Mouse (Mus musculus): ENCODE results near the gene Fam185a. TPM values are rescaled to one million over a fixed set of nuclear protein-coding genes. Genes with fewer than 3 reads are reported as not detected.
A peak's percentile ranks its signal among the peaks of the same experiment; 100 is the strongest.

The Fam185a gene
- polyA plus RNA-seq, 1 experiment, result 1.2 TPM

DNA sequence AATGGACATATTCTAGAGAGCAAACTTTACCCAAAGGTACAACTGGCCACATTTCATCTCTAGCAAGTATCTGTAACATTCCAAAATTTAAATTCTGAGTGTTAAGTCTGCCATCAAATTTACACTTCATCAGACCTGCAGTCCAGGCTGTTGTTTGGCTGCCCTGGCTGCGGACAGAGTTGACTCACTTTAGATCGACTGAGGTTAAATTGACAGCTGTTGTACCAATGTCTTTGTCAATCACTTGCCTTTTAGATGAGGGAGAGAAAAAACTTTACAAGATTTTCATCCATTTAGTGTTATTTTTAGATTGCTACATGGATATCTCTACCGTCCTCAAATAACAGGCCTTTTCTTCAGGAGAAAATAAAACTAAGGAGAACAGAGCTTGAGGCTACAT is 94.4 kb downstream of the Fam185a start:
- H3K4me1 ChIP-seq (ENCODE audit: control insufficient read depth, insufficient read depth, low read length), result no peaks in the 10 kb centered on the region
- TF ChIP-seq CTCF (IDR thresholded peaks at IDR 0.05; ENCODE audit: insufficient read depth, low read length) (no peak), POLR2A (IDR thresholded peaks at IDR 0.05; ENCODE audit: borderline replicate concordance, extremely low read depth, low read depth, low read length) (no peak)
- no peak for DNase-seq
- no peak overlapping the region for H3K4me3 ChIP-seq (replicated peaks; ENCODE audit: extremely low read depth, low read depth, low read length)
- 81% methylated on average over 3 of the region's 3 CpGs for WGBS

DNA sequence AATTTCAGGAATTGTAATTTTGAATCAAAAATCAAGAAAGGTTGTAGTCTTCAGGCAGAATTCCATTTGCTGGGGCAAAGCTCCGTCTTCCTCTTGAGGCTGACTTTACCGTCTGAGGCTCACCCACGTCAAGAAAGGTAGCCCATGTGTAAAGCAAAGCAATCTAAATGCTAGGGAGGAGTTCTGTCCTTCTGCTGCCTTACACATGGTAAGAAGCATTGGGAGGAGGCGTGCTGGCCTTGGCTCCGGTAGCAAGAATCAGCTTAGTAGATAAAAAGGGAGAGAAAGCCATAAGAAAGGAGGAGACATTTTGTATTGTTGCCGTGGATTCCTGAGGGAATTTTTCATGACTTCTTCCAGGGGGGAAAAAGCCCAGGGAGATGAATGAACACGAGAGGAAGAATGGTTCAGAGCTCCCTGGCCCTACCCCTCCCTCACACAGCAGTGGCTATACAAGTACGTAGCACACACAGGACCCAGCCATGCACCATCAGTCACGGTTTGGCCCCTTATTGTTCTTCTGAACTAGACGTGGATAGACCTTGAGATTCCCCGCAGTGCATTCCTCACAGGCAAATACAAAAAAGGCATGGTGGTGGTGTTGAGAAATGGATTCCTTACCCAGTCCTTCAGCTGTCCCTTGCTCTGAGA is 102.2 kb downstream of the Fam185a start:
- no peak for DNase-seq
- H3K4me1 ChIP-seq (ENCODE audit: control insufficient read depth, insufficient read depth, low read length), result peaks cover 3% of the 10 kb centered on the region
- 58% methylated on average over 11 of the region's 11 CpGs for WGBS
- H3K4me3 ChIP-seq (replicated peaks; ENCODE audit: extremely low read depth, low read depth, low read length), result no peak overlapping the region
- no peak for TF ChIP-seq CTCF (IDR thresholded peaks at IDR 0.05; ENCODE audit: insufficient read depth, low read length)
- TF ChIP-seq POLR2A (IDR thresholded peaks at IDR 0.05; ENCODE audit: borderline replicate concordance, extremely low read depth, low read depth, low read length), result no peak

DNA sequence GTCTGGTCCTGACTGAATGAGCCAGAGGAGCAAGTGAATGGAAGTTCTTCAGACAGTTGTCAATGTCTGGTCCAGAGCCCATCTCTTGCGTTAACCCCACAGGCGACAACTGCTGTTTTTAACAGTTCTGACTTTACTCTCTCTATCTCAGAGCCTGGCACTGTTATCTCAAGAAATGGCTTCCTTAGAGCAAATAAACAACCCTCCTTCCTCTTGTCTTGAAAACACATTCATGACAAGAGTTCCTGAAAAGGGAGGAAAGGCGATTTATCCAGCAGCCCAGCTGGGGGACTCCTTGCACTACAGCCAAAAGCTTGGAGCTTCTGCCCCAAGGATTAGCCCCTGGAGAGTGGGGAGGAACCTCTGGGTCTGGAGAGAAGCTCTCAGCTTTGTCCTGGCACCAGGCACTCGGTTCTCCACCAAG is 102.7 kb downstream of the Fam185a start:
- Histone ChIP-seq H3K4me3 (replicated peaks; ENCODE audit: extremely low read depth, low read depth, low read length) (no peak overlapping the region), H3K4me1 (ENCODE audit: control insufficient read depth, insufficient read depth, low read length) (peaks cover 3% of the 10 kb centered on the region)
- 41% methylated on average over 4 of the region's 4 CpGs for WGBS
- no peak for TF ChIP-seq CTCF (IDR thresholded peaks at IDR 0.05; ENCODE audit: insufficient read depth, low read length)
- no peak for TF ChIP-seq POLR2A (IDR thresholded peaks at IDR 0.05; ENCODE audit: borderline replicate concordance, extremely low read depth, low read depth, low read length)
- DNase-seq, result peak; percentile 23

DNA sequence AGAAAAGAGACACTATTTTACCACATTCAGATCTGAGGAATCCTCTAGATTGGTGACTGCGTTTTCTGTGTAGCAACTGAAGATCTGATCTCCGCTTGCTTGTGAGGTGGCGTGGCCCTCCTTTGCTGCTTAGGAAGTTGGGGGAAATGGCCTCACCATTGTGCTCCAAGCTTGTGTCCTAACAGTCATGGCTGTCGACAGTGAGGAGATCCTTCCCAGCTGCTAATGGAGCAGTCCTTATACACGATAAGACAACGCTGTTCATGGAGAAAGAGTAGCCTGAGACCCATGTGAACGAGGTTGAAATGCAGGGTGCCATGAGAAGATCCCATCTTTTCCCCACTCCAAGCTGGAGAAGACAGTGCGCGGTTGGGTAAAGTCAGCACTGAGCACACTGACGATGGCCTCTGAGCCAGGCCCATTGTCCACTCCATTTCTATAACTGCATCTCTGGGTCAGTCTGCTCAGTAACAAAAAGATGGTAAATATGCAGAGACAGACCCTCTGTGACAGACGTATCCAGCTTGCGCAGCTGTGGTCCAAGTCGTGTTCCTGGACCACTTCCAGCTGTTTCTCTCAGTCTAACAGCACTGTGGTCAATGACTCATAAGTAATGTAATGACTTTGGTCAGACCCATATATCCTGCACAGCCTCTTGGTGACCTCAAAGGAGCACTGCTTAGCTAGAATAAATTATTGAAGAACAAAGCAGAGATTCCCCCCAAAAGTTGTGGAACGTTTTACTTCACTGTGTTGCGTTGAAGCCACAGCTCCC is 103.5 kb downstream of the Fam185a start:
- TF ChIP-seq CTCF (IDR thresholded peaks at IDR 0.05; ENCODE audit: insufficient read depth, low read length), result no peak
- no peak; the same call in 1 of the 2 replicates for TF ChIP-seq POLR2A (IDR thresholded peaks at IDR 0.05; ENCODE audit: borderline replicate concordance, extremely low read depth, low read depth, low read length)
- Histone ChIP-seq H3K4me1 (ENCODE audit: control insufficient read depth, insufficient read depth, low read length) (peaks cover 3% of the 10 kb centered on the region), H3K4me3 (replicated peaks; ENCODE audit: extremely low read depth, low read depth, low read length) (no peak overlapping the region)
- 66% methylated on average over 15 of the region's 15 CpGs for WGBS
- no peak for DNase-seq

DNA sequence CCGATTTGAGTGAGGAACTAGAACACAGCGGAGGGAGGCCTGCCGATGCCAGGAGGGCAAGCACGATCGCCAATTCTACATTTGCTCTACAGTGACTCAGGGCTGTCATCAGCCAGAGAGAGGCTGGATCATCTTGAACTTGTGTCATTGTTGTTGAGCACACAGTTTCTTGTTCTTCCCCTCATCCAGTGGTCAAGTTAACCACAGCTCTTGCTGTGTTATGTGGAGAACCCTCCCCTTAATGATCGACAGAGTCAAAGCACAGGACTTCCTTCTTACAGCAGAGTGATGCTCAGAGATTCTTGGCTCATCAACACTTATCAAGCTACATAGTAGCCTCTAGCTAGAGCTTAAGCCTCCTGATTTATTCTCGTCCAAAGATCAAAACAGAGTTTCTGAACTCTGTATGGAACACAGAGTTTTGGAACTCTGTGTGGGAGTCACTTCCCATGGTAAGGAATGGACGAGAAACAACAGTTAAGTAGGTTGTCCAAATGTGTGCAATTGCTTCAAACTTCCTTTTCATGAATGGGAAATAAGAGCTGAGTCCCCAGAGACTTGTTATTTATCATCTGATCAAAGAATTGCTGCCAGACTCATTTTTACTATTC is 104.5 kb downstream of the Fam185a start:
- TF ChIP-seq CTCF (IDR thresholded peaks at IDR 0.05; ENCODE audit: insufficient read depth, low read length), result no peak
- no peak for TF ChIP-seq POLR2A (IDR thresholded peaks at IDR 0.05; ENCODE audit: borderline replicate concordance, extremely low read depth, low read depth, low read length)
- H3K4me1 ChIP-seq (ENCODE audit: control insufficient read depth, insufficient read depth, low read length), result peaks cover 3% of the 10 kb centered on the region
- DNase-seq, result no peak
- WGBS, result 80% methylated on average over 8 of the region's 8 CpGs
- H3K4me3 ChIP-seq (replicated peaks; ENCODE audit: extremely low read depth, low read depth, low read length), result no peak overlapping the region

Other genes with a start within 250 kb of the Fam185a start
- 18.4 and 25.7 TPM in 2 replicates for gene Gsap, start 238.7 kb upstream of the Fam185a start, polyA plus RNA-seq (2012; rRNA removed)
- 11.8 and 12.6 TPM in 2 replicates for gene Fgl2, start 52.3 kb upstream of the Fam185a start, polyA plus RNA-seq (2012; rRNA removed)
- 0.97 and 1.3 TPM in 2 replicates for gene Ccdc146, start 281 bp upstream of the Fam185a start, polyA plus RNA-seq (2012; rRNA removed)
- 3.7 and 4.6 TPM in 2 replicates for gene Lrrc17, start 118.6 kb downstream of the Fam185a start, polyA plus RNA-seq (2012; rRNA removed)
- 1.3 and 1.8 TPM in 2 replicates for gene Fbxl13, start 220.7 kb downstream of the Fam185a start, polyA plus RNA-seq (2012; rRNA removed)
- 34.3 and 59.7 TPM in 2 replicates for gene Armc10, start 220.9 kb downstream of the Fam185a start, polyA plus RNA-seq (2012; rRNA removed)